Mouse (Mus musculus): ENCODE results near the gene Ppp1r14d.

Ppp1r14d gene

GRCm38 (mm10) chr2:119242548-119242947 is 12.8 kb upstream of the Ppp1r14d start:
- no peak for TF ChIP-seq GATA4 (IDR thresholded peaks at IDR 0.05; ENCODE audit: insufficient replicate concordance, low read length)

GRCm38 (mm10) chr2:119240819-119241186 is 11.1 kb upstream of the Ppp1r14d start:
- no peak for TF ChIP-seq GATA4 (IDR thresholded peaks at IDR 0.05; ENCODE audit: insufficient replicate concordance, low read length)

- no peak for TF ChIP-seq GATA4 (IDR thresholded peaks at IDR 0.05; ENCODE audit: insufficient replicate concordance, low read length)
Observed at GRCm38 (mm10) chr2:119240075-119240818, 10.5 kb upstream of the Ppp1r14d start.

- TF ChIP-seq GATA4 (IDR thresholded peaks at IDR 0.05; ENCODE audit: insufficient replicate concordance, low read length) = no peak
Observed at GRCm38 (mm10) chr2:119238671-119239070, 9.0 kb upstream of the Ppp1r14d start.

- TF ChIP-seq GATA4 (IDR thresholded peaks at IDR 0.05; ENCODE audit: insufficient replicate concordance, low read length) = no peak
Observed at GRCm38 (mm10) chr2:119237871-119238220, 8.1 kb upstream of the Ppp1r14d start.

- TF ChIP-seq GATA4 (IDR thresholded peaks at IDR 0.05; ENCODE audit: insufficient replicate concordance, low read length) = no peak
Observed at GRCm38 (mm10) chr2:119237210-119237870, 7.6 kb upstream of the Ppp1r14d start, which contains the start of gene Spint1. Gene Spint1, plus strand, starts transcription at chr2:119237362.

- TF ChIP-seq GATA4 (IDR thresholded peaks at IDR 0.05; ENCODE audit: insufficient replicate concordance, low read length) = no peak
Observed at GRCm38 (mm10) chr2:119236682-119237209, 7.0 kb upstream of the Ppp1r14d start.

GRCm38 (mm10) chr2:119209176-119209507 is 20.6 kb downstream of the Ppp1r14d start:
- TF ChIP-seq GATA4 (IDR thresholded peaks at IDR 0.05; ENCODE audit: insufficient replicate concordance, low read length) = no peak

GRCm38 (mm10) chr2:119208344-119209175 is 21.1 kb downstream of the Ppp1r14d start, which contains the start of the genes Zfyve19 and Dnajc17:
Gene Zfyve19, plus strand, starts transcription at chr2:119208617.
Gene Dnajc17, minus strand, starts transcription at chr2:119208795.
- no peak; the same call in 1 of the 2 replicates for TF ChIP-seq GATA4 (IDR thresholded peaks at IDR 0.05; ENCODE audit: insufficient replicate concordance, low read length)

GRCm38 (mm10) chr2:119207961-119208343 is 21.8 kb downstream of the Ppp1r14d start:
- no peak for TF ChIP-seq GATA4 (IDR thresholded peaks at IDR 0.05; ENCODE audit: insufficient replicate concordance, low read length)

GRCm38 (mm10) chr2:119203871-119204460 is 25.7 kb downstream of the Ppp1r14d start:
- no peak for TF ChIP-seq GATA4 (IDR thresholded peaks at IDR 0.05; ENCODE audit: insufficient replicate concordance, low read length)

- TF ChIP-seq GATA4 (IDR thresholded peaks at IDR 0.05; ENCODE audit: insufficient replicate concordance, low read length) = no peak
Observed at GRCm38 (mm10) chr2:119202914-119203453, 26.7 kb downstream of the Ppp1r14d start.

GRCm38 (mm10) chr2:119198934-119199333 is 30.8 kb downstream of the Ppp1r14d start:
- TF ChIP-seq GATA4 (IDR thresholded peaks at IDR 0.05; ENCODE audit: insufficient replicate concordance, low read length) = no peak

GRCm38 (mm10) chr2:119198049-119198448 is 31.7 kb downstream of the Ppp1r14d start:
- no peak for TF ChIP-seq GATA4 (IDR thresholded peaks at IDR 0.05; ENCODE audit: insufficient replicate concordance, low read length)

- TF ChIP-seq GATA4 (IDR thresholded peaks at IDR 0.05; ENCODE audit: insufficient replicate concordance, low read length) = no peak
Observed at GRCm38 (mm10) chr2:119197493-119197892, 32.2 kb downstream of the Ppp1r14d start.
